Mouse (Mus musculus) inflammation-experienced regulatory T-cells, adult 6 months (primary cell): ENCODE measurements around the gene Creg1. TPM values are rescaled to one million over a fixed set of nuclear protein-coding genes. Genes with fewer than 3 reads are reported as not detected.

Experiments used
- ATAC-seq: one replicate; pipeline ENCODE4 v1.8.0; 2017
- polyA plus RNA-seq, 3 experiments: library from polyadenylated mRNA; unstranded; fragments of 100-300 nt; shearing (Covaris generic); gene quantifications; one replicate each; pipeline ENCODE4 v1.2.1; 2017

The Creg1 gene
- 10 to 100 TPM; 15.6 to 20.4 (median 17.6) TPM for polyA plus RNA-seq

- peak; percentile 99 for ATAC-seq
These were observed at the start of gene Creg1 for GRCm38 (mm10) chr1:165763635-165764372. Gene Creg1 (plus strand): TSS chr1:165763746.

- ATAC-seq: no peak
These were observed 49.7 kb upstream of the Creg1 start for GRCm38 (mm10) chr1:165713798-165714197.

DNA sequence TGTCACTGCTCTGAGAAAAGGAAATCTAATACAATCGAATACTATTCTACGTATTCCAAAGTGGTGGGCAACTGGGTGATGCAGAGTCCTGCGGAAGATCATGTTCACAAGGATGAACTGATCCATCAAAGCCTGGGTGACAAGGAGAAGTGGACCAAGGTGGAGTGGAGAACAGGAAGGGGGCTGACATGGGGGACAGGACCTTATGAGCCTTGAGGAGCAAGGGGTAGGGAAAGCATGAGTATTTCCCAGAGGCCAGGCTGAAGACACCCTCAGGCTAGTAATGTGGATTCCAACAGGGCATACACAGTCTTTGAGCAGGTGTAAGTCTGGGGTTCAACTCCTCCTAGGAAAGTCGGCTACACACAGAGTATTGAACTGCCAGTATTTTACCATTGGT lies 47.1 kb upstream of the Creg1 start:
- ATAC-seq: no peak

GRCm38 (mm10) chr1:165717711-165718542 lies 45.6 kb upstream of the Creg1 start:
- peak; percentile 66 for ATAC-seq

DNA sequence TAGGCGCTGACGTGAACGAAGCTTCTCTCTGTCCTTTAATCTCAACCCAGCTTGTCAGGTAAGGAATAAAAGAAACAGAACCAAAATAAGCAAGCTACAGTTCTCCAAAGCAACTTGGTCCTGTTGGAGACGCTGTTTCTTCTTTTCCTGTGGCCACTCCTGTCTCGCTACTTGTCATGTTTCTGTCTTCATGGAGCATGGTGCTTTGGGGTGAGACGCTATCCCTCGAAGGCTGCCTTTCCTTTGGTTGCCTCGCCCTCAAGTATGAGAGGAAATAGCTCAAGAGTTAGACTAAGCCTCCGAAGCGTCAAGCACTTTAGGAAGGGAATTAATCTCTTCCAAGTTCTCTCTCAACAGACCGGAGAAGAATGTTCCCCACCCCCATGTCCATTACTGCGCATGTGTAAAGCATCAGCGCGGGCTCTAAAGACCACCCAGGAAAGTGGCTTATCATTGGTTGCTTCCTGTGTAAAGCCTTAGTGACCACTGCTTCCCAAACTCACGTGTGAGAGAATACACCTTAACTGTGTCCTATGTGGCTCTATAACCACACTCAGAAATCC lies 44.9 kb upstream of the Creg1 start:
- ATAC-seq: peak; percentile 6

- peak; percentile 63 for ATAC-seq
These were observed 40.9 kb upstream of the Creg1 start for GRCm38 (mm10) chr1:165722531-165723123.

GRCm38 (mm10) chr1:165724219-165725033 lies 39.1 kb upstream of the Creg1 start:
- ATAC-seq: no peak

- no peak for ATAC-seq
These were observed 38.4 kb upstream of the Creg1 start for GRCm38 (mm10) chr1:165725039-165725644.

GRCm38 (mm10) chr1:165726986-165727385 lies 36.6 kb upstream of the Creg1 start:
- no peak for ATAC-seq

- ATAC-seq: no peak
These were observed 35.4 kb upstream of the Creg1 start for GRCm38 (mm10) chr1:165728057-165728639.

DNA sequence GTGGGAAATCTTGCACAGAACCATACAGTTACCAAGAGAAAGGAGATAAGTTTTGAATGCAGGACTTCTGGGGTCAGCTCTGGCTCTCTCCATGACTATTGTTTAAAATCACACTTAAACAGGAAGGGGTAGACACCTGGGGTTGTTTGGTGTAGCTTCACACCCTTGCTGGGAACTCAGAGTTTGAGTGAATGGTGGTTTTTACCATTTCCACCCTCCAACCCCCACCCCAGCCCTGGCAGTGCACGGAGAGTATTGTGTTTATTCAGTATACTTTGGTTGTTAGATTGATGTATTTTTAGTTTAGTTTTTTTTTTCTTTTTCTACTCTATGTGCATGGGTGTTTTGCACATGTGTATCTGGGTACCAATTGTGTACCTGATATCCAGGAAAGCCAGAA lies 33.4 kb upstream of the Creg1 start:
- no peak for ATAC-seq

DNA sequence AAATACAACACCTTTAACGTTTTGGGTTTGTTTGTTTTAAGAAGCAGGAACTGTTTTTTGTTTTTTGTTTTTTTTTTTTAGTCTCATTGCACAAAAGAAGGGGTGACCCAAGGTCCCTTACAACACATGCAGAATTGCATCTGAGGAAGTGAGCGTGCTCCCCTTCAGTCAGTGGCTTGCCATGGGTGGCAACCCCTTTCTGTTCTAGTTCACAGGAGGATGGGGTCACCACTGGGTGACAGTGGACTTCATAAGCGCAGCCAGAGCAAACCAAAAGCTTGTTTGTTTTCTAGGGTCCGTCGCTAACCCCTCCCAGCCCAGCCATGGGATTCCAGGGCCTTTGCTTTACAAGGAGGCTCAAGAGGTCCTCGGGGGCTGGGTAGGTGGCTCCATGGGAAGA lies 32.0 kb upstream of the Creg1 start:
- ATAC-seq: no peak

DNA sequence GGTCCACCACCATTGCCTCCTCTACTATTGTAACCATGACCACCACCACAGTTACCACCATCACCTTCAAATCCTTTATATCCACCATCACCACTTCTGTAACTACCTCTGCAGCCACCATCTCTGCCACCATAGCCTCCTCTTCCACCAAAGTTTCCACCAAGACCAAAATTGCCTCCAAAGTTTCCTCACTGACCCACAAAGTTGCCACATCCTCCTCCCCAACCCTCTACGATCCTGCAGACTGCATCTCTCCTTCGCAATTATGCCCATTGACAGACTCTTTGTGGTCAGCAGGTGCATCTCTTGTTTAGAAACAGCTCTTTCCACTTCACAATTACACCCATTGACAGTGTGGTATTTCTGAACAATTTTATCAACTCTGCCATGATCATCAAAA lies 28.7 kb upstream of the Creg1 start:
- ATAC-seq: no peak

DNA sequence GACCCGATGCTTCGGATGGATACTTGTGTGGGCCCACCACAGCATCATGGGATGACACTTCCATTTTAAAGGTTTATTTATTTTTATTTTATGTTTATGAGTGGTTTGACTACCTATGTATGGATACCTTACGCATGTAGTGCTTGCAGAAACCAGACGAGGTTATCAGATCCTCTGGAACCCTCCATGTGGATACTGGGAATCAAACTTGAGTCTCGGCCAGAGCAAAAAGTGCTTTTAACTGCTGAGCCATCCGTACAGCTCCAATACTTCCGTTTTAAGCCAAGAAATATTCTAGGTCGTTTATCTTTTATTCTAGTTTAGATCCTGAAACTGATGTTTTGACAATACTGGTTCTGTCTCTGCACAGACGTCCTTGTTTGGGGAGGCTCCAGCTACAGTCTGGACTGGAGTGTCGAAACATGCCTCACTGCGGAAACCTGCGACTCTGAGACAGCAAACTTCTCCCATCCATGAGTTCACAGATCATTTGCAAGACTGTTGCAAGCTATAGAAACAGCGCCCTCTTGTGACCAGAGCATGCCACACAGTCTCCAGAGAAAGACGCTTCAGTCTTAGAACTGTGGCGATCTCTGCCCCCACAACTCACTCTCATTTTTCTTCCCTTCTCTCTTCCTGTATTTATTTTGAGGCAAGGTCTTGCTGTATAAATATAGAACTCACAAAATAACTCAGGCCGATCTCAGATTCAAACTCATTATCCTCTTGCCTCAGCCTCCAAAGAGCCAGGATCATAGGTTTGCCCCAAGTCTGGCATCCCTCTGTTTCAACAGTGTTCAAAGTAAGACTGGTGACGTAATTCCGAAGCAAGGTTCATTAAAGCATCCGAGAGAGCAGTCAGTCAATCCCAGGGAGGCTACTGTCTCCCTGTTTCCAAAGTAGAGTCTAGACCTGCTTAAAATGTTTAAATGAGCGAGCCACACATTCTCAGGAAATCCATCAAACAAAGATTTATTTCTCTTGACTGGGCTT lies 27.4 kb upstream of the Creg1 start:
- ATAC-seq: peak; percentile 94

GRCm38 (mm10) chr1:165737451-165737850 lies 26.1 kb upstream of the Creg1 start:
- ATAC-seq: no peak

GRCm38 (mm10) chr1:165737867-165738266 lies 25.7 kb upstream of the Creg1 start:
- no peak for ATAC-seq

DNA sequence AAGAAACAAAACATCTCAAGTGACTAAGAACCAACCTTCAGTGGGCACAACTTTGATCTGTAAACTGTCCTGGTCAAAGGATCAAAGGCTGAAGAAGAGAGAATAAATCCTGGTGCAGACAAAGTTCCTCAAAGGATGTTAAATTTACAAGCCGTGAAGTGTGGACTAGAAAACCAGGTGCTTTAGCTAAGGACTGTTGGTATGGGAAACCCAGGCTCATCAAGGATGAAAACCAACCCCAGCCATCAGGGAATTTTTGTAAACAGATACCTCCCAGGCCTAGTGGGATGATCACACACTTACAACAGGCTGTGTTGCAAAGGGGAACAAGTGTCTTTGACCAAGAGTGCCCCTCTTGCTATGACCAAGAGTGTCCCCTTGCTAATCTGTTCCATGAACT lies 24.6 kb upstream of the Creg1 start:
- ATAC-seq: no peak

- no peak for ATAC-seq
These were observed 21.6 kb upstream of the Creg1 start for GRCm38 (mm10) chr1:165741989-165742388.

DNA sequence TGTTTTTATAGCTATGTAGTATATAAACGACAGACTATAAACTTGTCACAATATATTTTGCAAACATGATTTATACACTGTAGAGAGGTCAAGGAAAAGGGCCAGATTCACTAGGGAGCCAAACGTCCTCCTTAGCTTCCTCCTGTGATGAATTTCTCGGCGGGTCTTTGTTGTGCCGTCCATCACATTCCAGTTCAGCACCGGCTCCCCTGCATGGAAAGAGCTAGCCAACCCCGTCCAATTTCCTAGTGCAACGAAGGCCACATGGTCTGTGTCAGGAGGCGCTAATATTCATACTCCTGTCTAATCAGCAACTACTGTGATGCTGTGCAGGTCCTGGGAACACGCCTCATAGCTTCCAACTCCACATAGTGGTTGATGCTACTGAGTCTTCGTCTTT lies 15.5 kb upstream of the Creg1 start:
- ATAC-seq: no peak

DNA sequence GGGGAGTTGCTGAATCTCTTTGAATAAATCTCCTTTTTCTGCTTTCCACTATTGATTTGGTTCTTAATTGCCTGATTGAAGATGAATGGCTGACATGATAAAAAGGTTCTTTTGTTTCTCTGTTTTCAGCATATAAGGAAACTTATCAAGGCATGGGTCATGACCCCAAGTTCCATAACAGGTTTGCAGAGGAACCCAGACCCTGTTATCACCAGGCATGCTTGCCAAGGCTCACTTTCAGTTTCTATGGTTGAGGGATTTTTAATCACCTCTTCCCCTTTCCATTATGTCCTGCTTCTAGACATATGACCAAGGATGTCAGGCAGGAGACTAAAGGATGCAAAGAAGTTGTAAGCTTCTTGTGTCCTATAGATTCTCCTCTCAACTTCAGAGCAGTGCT lies 12.4 kb upstream of the Creg1 start:
- no peak for ATAC-seq
